Mouse (Mus musculus) limb, embryonic 15.5 days (tissue): ENCODE results near the gene Prkcz. TPM values are rescaled to one million over a fixed set of nuclear protein-coding genes. Genes with fewer than 3 reads are reported as not detected.

ENCODE experiments used
- ATAC-seq: fragments of 200-750 bp; cut with Nextera tagmentation; 2 replicates; pipeline ENCODE4 v1.8.0; 2017; ENCODE audit warnings: low read depth, moderate TSS enrichment; ENCODE audit not compliant: insufficient number of reproducible peaks, low FRiP score, low TSS enrichment
- H3K27ac ChIP-seq: fragments of 300-500 bp; sonication (generic); 2 replicates; pipeline ENCODE4 v1.5.1; 2015; ENCODE audit warnings: moderate library complexity, mild to moderate bottlenecking, inconsistent platforms
- H3K27me3 ChIP-seq: fragments of 300-500 bp; sonication (generic); 2 replicates; pipeline ENCODE4 v1.6.1; 2015; ENCODE audit warnings: inconsistent platforms
- H3K36me3 ChIP-seq: fragments of 300-500 bp; sonication (generic); 2 replicates; pipeline ENCODE4 v1.6.1; 2015; ENCODE audit warnings: inconsistent platforms
- H3K4me1 ChIP-seq: fragments of 300-500 bp; sonication (generic); 2 replicates; pipeline ENCODE4 v1.6.1; 2015; ENCODE audit warnings: inconsistent platforms
- H3K4me2 ChIP-seq: fragments of 300-500 bp; sonication (generic); 2 replicates; pipeline ENCODE4 v1.6.1; 2015; ENCODE audit warnings: mild to moderate bottlenecking, inconsistent platforms
- H3K4me3 ChIP-seq: fragments of 300-500 bp; sonication (generic); 2 replicates; pipeline ENCODE4 v1.5.1; 2015; ENCODE audit warnings: mild to moderate bottlenecking, inconsistent platforms
- H3K9ac ChIP-seq: fragments of 300-500 bp; sonication (generic); 2 replicates; pipeline ENCODE4 v1.6.1; 2015; ENCODE audit warnings: inconsistent platforms
- H3K9me3 ChIP-seq: fragments of 300-500 bp; sonication (generic); 2 replicates; pipeline ENCODE4 v1.6.1; 2016; ENCODE audit warnings: inconsistent platforms
- WGBS: fragments of 180-500 bp; shearing (Covaris S2); methylation state at CpG from one replicate; pipeline ENCODE4 v1.1.7; 2015; 5-methylcytosine and 5-hydroxymethylcytosine counted together
- polyA plus RNA-seq: library from polyadenylated mRNA; unstranded; fragments of >200 nt; fragmentation: Nextera tagmentation; extraction: Ambion mirVana; gene quantifications from 2 replicates; pipeline ENCODE4 v1.2.1, GENCODE M21; 2015

Prkcz gene
- polyA plus RNA-seq, 1 experiment from 2014 or later = 10.5 TPM

GRCm38 (mm10) chr4:155219271-155220212 is 141.6 kb downstream of the Prkcz start:
- Histone ChIP-seq H3K36me3 (peaks cover 11% of the 10 kb centered on the region; the same call in 1 of the 2 replicates), H3K27me3 (no peaks in the 10 kb centered on the region), H3K4me3 (peak overlapping the region; percentile 90), H3K9me3 (no peaks in the 10 kb centered on the region), H3K4me2 (peak overlapping the region; percentile 72), H3K9ac (peak overlapping the region; percentile 29), H3K27ac (peak overlapping the region; percentile 24; the same call in 1 of the 2 replicates), H3K4me1 (peaks cover 66% of the 10 kb centered on the region)
- 36% methylated on average over 12 of the region's 12 CpGs for WGBS
- no peak for ATAC-seq

GRCm38 (mm10) chr4:155218104-155218732 is 142.9 kb downstream of the Prkcz start:
- Histone ChIP-seq H3K4me1 (peaks cover 70% of the 10 kb centered on the region), H3K9ac (0 out of 2 replicates have a peak overlapping the region, but pooled peaks have one; percentile 7), H3K9me3 (no peaks in the 10 kb centered on the region), H3K4me3 (peak overlapping the region; percentile 90), H3K36me3 (peaks cover 11% of the 10 kb centered on the region; the same call in 1 of the 2 replicates), H3K27me3 (no peaks in the 10 kb centered on the region), H3K27ac (peak overlapping the region; percentile 63), H3K4me2 (peak overlapping the region; percentile 72)
- ATAC-seq = no peak
- 54% methylated on average over 9 of the region's 9 CpGs for WGBS

GRCm38 (mm10) chr4:155217241-155218103 is 143.7 kb downstream of the Prkcz start:
- Histone ChIP-seq H3K4me3 (peak overlapping the region; percentile 90), H3K4me2 (peak overlapping the region; percentile 72), H3K9me3 (no peaks in the 10 kb centered on the region), H3K27ac (peak overlapping the region; percentile 73), H3K4me1 (peaks cover 76% of the 10 kb centered on the region), H3K27me3 (no peaks in the 10 kb centered on the region), H3K9ac (0 out of 2 replicates have a peak overlapping the region, but pooled peaks have one; percentile 7), H3K36me3 (peaks cover 11% of the 10 kb centered on the region; the same call in 1 of the 2 replicates)
- no peak for ATAC-seq
- 38% methylated on average over 12 of the region's 12 CpGs for WGBS

- no peak for ATAC-seq
- Histone ChIP-seq H3K4me1 (peaks cover 84% of the 10 kb centered on the region), H3K27me3 (no peaks in the 10 kb centered on the region), H3K9ac (0 out of 2 replicates have a peak overlapping the region, but pooled peaks have one; percentile 14), H3K27ac (peak overlapping the region; percentile 73), H3K36me3 (peaks cover 15% of the 10 kb centered on the region), H3K4me3 (peak overlapping the region; percentile 14), H3K9me3 (no peaks in the 10 kb centered on the region), H3K4me2 (peak overlapping the region; percentile 72)
- 39% methylated on average over 12 of the region's 12 CpGs for WGBS
Observed at GRCm38 (mm10) chr4:155215773-155216630, 145.2 kb downstream of the Prkcz start.

- no peak for ATAC-seq
- peaks cover 23% of the 10 kb centered on the region for H3K36me3 ChIP-seq
- H3K27ac ChIP-seq = peak overlapping the region; percentile 73; the same call in 1 of the 2 replicates
- H3K4me1 ChIP-seq = peaks cover 84% of the 10 kb centered on the region
- peak overlapping the region; percentile 14; the same call in 1 of the 2 replicates for H3K9ac ChIP-seq
- WGBS = 41% methylated on average over 9 of the region's 9 CpGs
- peak overlapping the region; percentile 14 for H3K4me3 ChIP-seq
- H3K9me3 ChIP-seq = no peaks in the 10 kb centered on the region
- no peaks in the 10 kb centered on the region for H3K27me3 ChIP-seq
- no peak overlapping the region for H3K4me2 ChIP-seq
Observed at GRCm38 (mm10) chr4:155215203-155215602, 146.0 kb downstream of the Prkcz start.

- Histone ChIP-seq H3K4me3 (no peak overlapping the region), H3K27me3 (no peaks in the 10 kb centered on the region), H3K9ac (no peak overlapping the region), H3K4me2 (no peak overlapping the region), H3K4me1 (peaks cover 84% of the 10 kb centered on the region), H3K9me3 (no peaks in the 10 kb centered on the region), H3K27ac (0 out of 2 replicates have a peak overlapping the region, but pooled peaks have one; percentile 73), H3K36me3 (peaks cover 26% of the 10 kb centered on the region)
- ATAC-seq = no peak
- WGBS = 66% methylated on average over 10 of the region's 10 CpGs
Observed at GRCm38 (mm10) chr4:155214793-155215192, 146.4 kb downstream of the Prkcz start.

GRCm38 (mm10) chr4:155214188-155214587 is 147.0 kb downstream of the Prkcz start:
- Histone ChIP-seq H3K27ac (0 out of 2 replicates have a peak overlapping the region, but pooled peaks have one; percentile 28), H3K4me3 (no peak overlapping the region), H3K36me3 (peaks cover 26% of the 10 kb centered on the region), H3K27me3 (no peaks in the 10 kb centered on the region), H3K4me2 (no peak overlapping the region), H3K4me1 (peaks cover 84% of the 10 kb centered on the region), H3K9ac (no peak overlapping the region), H3K9me3 (no peaks in the 10 kb centered on the region)
- ATAC-seq = no peak
- WGBS = 70% methylated on average over 6 of the region's 6 CpGs

- Histone ChIP-seq H3K9me3 (no peaks in the 10 kb centered on the region), H3K27ac (0 out of 2 replicates have a peak overlapping the region, but pooled peaks have one; percentile 11), H3K36me3 (peaks cover 26% of the 10 kb centered on the region), H3K4me3 (no peak overlapping the region), H3K4me1 (peaks cover 84% of the 10 kb centered on the region), H3K9ac (no peak overlapping the region), H3K4me2 (no peak overlapping the region; the same call in 1 of the 2 replicates), H3K27me3 (no peaks in the 10 kb centered on the region)
- 67% methylated on average over 6 of the region's 6 CpGs for WGBS
- no peak for ATAC-seq
Observed at GRCm38 (mm10) chr4:155213752-155214054, 147.5 kb downstream of the Prkcz start.

GRCm38 (mm10) chr4:155213052-155213751 is 148.0 kb downstream of the Prkcz start:
- no peak overlapping the region for H3K9ac ChIP-seq
- H3K4me2 ChIP-seq = no peak overlapping the region; the same call in 1 of the 2 replicates
- H3K27ac ChIP-seq = 0 out of 2 replicates have a peak overlapping the region, but pooled peaks have one; percentile 11
- no peaks in the 10 kb centered on the region for H3K27me3 ChIP-seq
- H3K4me3 ChIP-seq = no peak overlapping the region
- no peak for ATAC-seq
- H3K9me3 ChIP-seq = no peaks in the 10 kb centered on the region
- peaks cover 25% of the 10 kb centered on the region for H3K36me3 ChIP-seq
- peaks cover 84% of the 10 kb centered on the region for H3K4me1 ChIP-seq
- WGBS = 45% methylated on average over 9 of the region's 9 CpGs
